Mouse (Mus musculus) lung, adult 2 months (tissue): Measurements from ENCODE around the gene Limch1. TPM values are rescaled to one million over a fixed set of nuclear protein-coding genes. Genes with fewer than 3 reads are reported as not detected.

Source experiments
- DNase-seq: peaks from one replicate; pipeline ENCODE4 v3.0.0; 2022
- H3K4me1 ChIP-seq: fragments of 200-500 bp; 2 replicates; pipeline ENCODE4 v1.6.1; 2011; ENCODE audit warnings: low read length; ENCODE audit not compliant: control insufficient read depth, insufficient read depth
- H3K4me3 ChIP-seq: fragments of 200-500 bp; replicated peaks from 2 replicates; pipeline ENCODE3; 2011; ENCODE audit warnings: low read depth, mild to moderate bottlenecking, control low read depth, low read length; ENCODE audit errors: extremely low read depth
- CTCF ChIP-seq: fragments of 200-500 bp; IDR thresholded peaks from 2 replicates; pipeline ENCODE4 v1.5.1; 2011; ENCODE audit warnings: mild to moderate bottlenecking, low read length, control low read depth; ENCODE audit not compliant: insufficient read depth
- POLR2A ChIP-seq: fragments of 200-500 bp; IDR thresholded peaks from 2 replicates; pipeline ENCODE4 v1.6.1; 2011; ENCODE audit warnings: low read depth, mild to moderate bottlenecking, control low read depth, low read length, borderline replicate concordance; ENCODE audit errors: extremely low read depth
- WGBS: fragments of 180-500 bp; shearing (Covaris S2); methylation state at CpG from one replicate; pipeline ENCODE4 v1.1.7; 2018; 5-methylcytosine and 5-hydroxymethylcytosine counted together
- polyA plus RNA-seq: library from polyadenylated mRNA; depleted of rRNA; stranded (reverse); fragments of >200 nt; gene quantifications from 2 replicates; pipeline ENCODE4 v1.2.3, GENCODE M21; 2012

Limch1 gene
- polyA plus RNA-seq, 1 experiment, result 242 TPM

GRCm38 (mm10) chr5:66957656-66958055 is 212.0 kb downstream of the Limch1 start:
- TF ChIP-seq CTCF, result no peak
- 68% methylated on average over 10 of the region's 10 CpGs for WGBS
- H3K4me3 ChIP-seq, result no peak overlapping the region
- no peak for DNase-seq
- H3K4me1 ChIP-seq, result peaks cover 3% of the 10 kb centered on the region; the same call in 1 of the 2 replicates

- Histone ChIP-seq H3K4me3 (no peak overlapping the region), H3K4me1 (peaks cover 3% of the 10 kb centered on the region; the same call in 1 of the 2 replicates)
- no peak for TF ChIP-seq CTCF
- no peak for TF ChIP-seq POLR2A
- WGBS, result 57% methylated on average over 8 of the region's 8 CpGs
- DNase-seq, result no peak
These were observed 212.5 kb downstream of the Limch1 start for GRCm38 (mm10) chr5:66958118-66958517.

- 81% methylated on average over 8 of the region's 8 CpGs for WGBS
- H3K4me1 ChIP-seq, result peaks cover 3% of the 10 kb centered on the region; the same call in 1 of the 2 replicates
- no peak for TF ChIP-seq CTCF
- no peak for TF ChIP-seq POLR2A
- no peak overlapping the region for H3K4me3 ChIP-seq
- DNase-seq, result no peak
These were observed 214.3 kb downstream of the Limch1 start for GRCm38 (mm10) chr5:66959968-66960367.

GRCm38 (mm10) chr5:66965442-66965841 is 219.8 kb downstream of the Limch1 start:
- WGBS, result 75% methylated on average over 6 of the region's 6 CpGs
- H3K4me3 ChIP-seq, result no peak overlapping the region
- no peak for TF ChIP-seq POLR2A
- TF ChIP-seq CTCF, result no peak
- peaks cover 7% of the 10 kb centered on the region for H3K4me1 ChIP-seq
- DNase-seq, result no peak

GRCm38 (mm10) chr5:66967147-66967546 is 221.5 kb downstream of the Limch1 start:
- TF ChIP-seq POLR2A (no peak), CTCF (no peak)
- Histone ChIP-seq H3K4me3 (no peak overlapping the region), H3K4me1 (peaks cover 7% of the 10 kb centered on the region)
- DNase-seq, result no peak
- 76% methylated on average over 2 of the region's 2 CpGs for WGBS

GRCm38 (mm10) chr5:66967646-66968045 is 222.0 kb downstream of the Limch1 start:
- no peak for DNase-seq
- Histone ChIP-seq H3K4me1 (peaks cover 7% of the 10 kb centered on the region), H3K4me3 (no peak overlapping the region)
- 50% methylated on average over 4 of the region's 4 CpGs for WGBS
- no peak for TF ChIP-seq POLR2A
- no peak for TF ChIP-seq CTCF

- 19% methylated on average over 23 of the region's 23 CpGs for WGBS
- Histone ChIP-seq H3K4me3 (no peak overlapping the region), H3K4me1 (peaks cover 7% of the 10 kb centered on the region)
- no peak for DNase-seq
- no peak for TF ChIP-seq POLR2A
- no peak for TF ChIP-seq CTCF
These were observed 222.6 kb downstream of the Limch1 start for GRCm38 (mm10) chr5:66968059-66968833.

GRCm38 (mm10) chr5:66968925-66969711 is 223.5 kb downstream of the Limch1 start:
- no peak overlapping the region for H3K4me3 ChIP-seq
- TF ChIP-seq POLR2A, result no peak
- no peak for DNase-seq
- peaks cover 7% of the 10 kb centered on the region for H3K4me1 ChIP-seq
- WGBS, result 76% methylated on average over 19 of the region's 19 CpGs

- Histone ChIP-seq H3K4me1 (peaks cover 7% of the 10 kb centered on the region), H3K4me3 (no peak overlapping the region)
- DNase-seq, result no peak
- WGBS, result 82% methylated on average over 8 of the region's 8 CpGs
- TF ChIP-seq CTCF (no peak), POLR2A (no peak)
These were observed 230.0 kb downstream of the Limch1 start for GRCm38 (mm10) chr5:66975621-66976020.
